Mouse (Mus musculus): ENCODE data around the gene Arpin. TPM values are rescaled to one million over a fixed set of nuclear protein-coding genes. Genes with fewer than 3 reads are reported as not detected.

Arpin gene
- polyA plus RNA-seq, 1 experiment from 2014 or later: 22.6 TPM

DNA sequence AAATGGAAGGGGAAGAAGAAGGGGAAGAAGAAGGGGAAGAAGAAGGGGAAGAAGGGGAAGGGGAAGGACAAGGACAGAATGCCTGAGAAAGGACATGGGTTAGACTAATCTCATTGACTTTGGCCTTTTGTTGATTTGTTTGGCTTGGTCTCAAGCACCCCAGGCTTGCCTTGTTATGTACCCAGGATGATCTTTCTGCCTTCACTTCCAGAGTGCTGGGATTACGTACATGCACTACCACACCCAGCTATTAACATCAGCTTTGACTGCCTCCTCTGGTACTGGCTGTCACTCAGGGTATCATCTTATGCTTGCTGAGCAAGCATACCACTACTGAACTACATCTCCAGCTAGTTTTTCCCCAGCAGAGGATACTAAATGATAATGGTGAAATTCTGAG, 21.0 kb upstream of the Arpin start:
- DNase-seq (ENCODE audit: low spot score) (no peak), ATAC-seq (no peak)
- H3K4me1 ChIP-seq (ENCODE audit: insufficient read depth, low read depth, low read length): no peaks in the 10 kb centered on the region
- no peak overlapping the region for H3K4me2 ChIP-seq (replicated peaks; ENCODE audit: low read depth, low read length)
- H3K9me3 ChIP-seq (ENCODE audit: low read length): no peaks in the 10 kb centered on the region
- no peak overlapping the region for H3K4me3 ChIP-seq (ENCODE audit: low read depth, low read length)
- no peaks in the 10 kb centered on the region for H3K36me3 ChIP-seq (ENCODE audit: insufficient read depth, low read length)
- no peak overlapping the region for H3K9ac ChIP-seq (replicated peaks; ENCODE audit: low read depth)
- no peak for TF ChIP-seq EP300 (IDR thresholded peaks at IDR 0.05)
- TF ChIP-seq CTCF (IDR thresholded peaks at IDR 0.05): no peak
- H3K27ac ChIP-seq (ENCODE audit: low read length): no peak overlapping the region
- 78% methylated on average over 1 of the region's 1 CpGs for WGBS
- no peaks in the 10 kb centered on the region for H3K27me3 ChIP-seq (replicated peaks; ENCODE audit: insufficient read depth, low read length)

DNA sequence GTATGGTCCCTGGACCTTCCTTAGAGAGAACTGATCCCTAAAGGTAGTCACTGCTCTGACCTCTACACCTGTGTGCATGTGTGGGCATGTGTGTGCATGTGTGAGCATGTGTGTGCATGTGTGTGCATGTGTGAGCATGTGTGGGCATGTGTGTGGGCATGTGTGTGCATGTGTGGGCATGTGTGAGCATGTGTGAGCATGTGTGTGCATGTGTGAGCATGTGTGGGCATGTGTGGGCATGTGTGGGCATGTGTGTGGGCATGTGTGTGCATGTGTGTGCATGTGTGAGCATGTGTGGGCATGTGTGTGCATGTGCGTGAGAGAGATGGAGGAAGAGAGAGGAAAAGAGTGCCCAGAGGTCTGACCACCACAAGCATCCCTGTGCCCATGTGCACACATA, 19.7 kb upstream of the Arpin start:
- Histone ChIP-seq H3K36me3 (ENCODE audit: insufficient read depth, low read length) (no peaks in the 10 kb centered on the region), H3K27me3 (replicated peaks; ENCODE audit: insufficient read depth, low read length) (no peaks in the 10 kb centered on the region), H3K4me1 (ENCODE audit: insufficient read depth, low read depth, low read length) (no peaks in the 10 kb centered on the region; the same call in 1 of the 2 replicates), H3K4me2 (replicated peaks; ENCODE audit: low read depth, low read length) (no peak overlapping the region), H3K4me3 (ENCODE audit: low read depth, low read length) (no peak overlapping the region), H3K9me3 (ENCODE audit: low read length) (no peaks in the 10 kb centered on the region), H3K27ac (ENCODE audit: low read length) (no peak overlapping the region), H3K9ac (replicated peaks; ENCODE audit: low read depth) (no peak overlapping the region)
- no peak for ATAC-seq
- no peak for DNase-seq (ENCODE audit: low spot score)
- 100% methylated on average over 1 of the region's 1 CpGs for WGBS
- no peak for TF ChIP-seq EP300 (IDR thresholded peaks at IDR 0.05)
- TF ChIP-seq CTCF (IDR thresholded peaks at IDR 0.05): no peak

- 62% methylated on average over 3 of the region's 3 CpGs for WGBS
- Histone ChIP-seq H3K27ac (ENCODE audit: low read length) (no peak overlapping the region), H3K27me3 (replicated peaks; ENCODE audit: insufficient read depth, low read length) (no peaks in the 10 kb centered on the region), H3K9me3 (ENCODE audit: low read length) (no peaks in the 10 kb centered on the region), H3K36me3 (ENCODE audit: insufficient read depth, low read length) (no peaks in the 10 kb centered on the region), H3K4me1 (ENCODE audit: insufficient read depth, low read depth, low read length) (no peaks in the 10 kb centered on the region; the same call in 1 of the 2 replicates), H3K4me3 (ENCODE audit: low read depth, low read length) (no peak overlapping the region), H3K9ac (replicated peaks; ENCODE audit: low read depth) (no peak overlapping the region), H3K4me2 (replicated peaks; ENCODE audit: low read depth, low read length) (no peak overlapping the region)
- ATAC-seq: no peak
- TF ChIP-seq CTCF (IDR thresholded peaks at IDR 0.05) (no peak), EP300 (IDR thresholded peaks at IDR 0.05) (no peak)
- DNase-seq (ENCODE audit: low spot score): no peak
These were observed 15.9 kb upstream of the Arpin start for GRCm38 (mm10) chr7:79951038-79951437.

GRCm38 (mm10) chr7:79950236-79950635, 15.1 kb upstream of the Arpin start:
- Histone ChIP-seq H3K27me3 (replicated peaks; ENCODE audit: insufficient read depth, low read length) (no peaks in the 10 kb centered on the region), H3K4me1 (ENCODE audit: insufficient read depth, low read depth, low read length) (no peaks in the 10 kb centered on the region; the same call in 1 of the 2 replicates), H3K27ac (ENCODE audit: low read length) (no peak overlapping the region), H3K36me3 (ENCODE audit: insufficient read depth, low read length) (no peaks in the 10 kb centered on the region), H3K4me2 (replicated peaks; ENCODE audit: low read depth, low read length) (no peak overlapping the region), H3K4me3 (ENCODE audit: low read depth, low read length) (no peak overlapping the region), H3K9me3 (ENCODE audit: low read length) (no peaks in the 10 kb centered on the region), H3K9ac (replicated peaks; ENCODE audit: low read depth) (no peak overlapping the region)
- ATAC-seq (peak; percentile 73), DNase-seq (ENCODE audit: low spot score) (peak; percentile 68)
- TF ChIP-seq CTCF (IDR thresholded peaks at IDR 0.05) (no peak), EP300 (IDR thresholded peaks at IDR 0.05) (no peak)
- WGBS: 25% methylated on average over 6 of the region's 6 CpGs

GRCm38 (mm10) chr7:79935511-79936205, 499 bp upstream of the Arpin start:
- Histone ChIP-seq H3K27ac (ENCODE audit: low read length) (peak overlapping the region; percentile 66), H3K4me3 (ENCODE audit: low read depth, low read length) (peak overlapping the region; percentile 54), H3K9ac (replicated peaks; ENCODE audit: low read depth) (peak overlapping the region; percentile 47), H3K4me1 (ENCODE audit: insufficient read depth, low read depth, low read length) (peaks cover 3% of the 10 kb centered on the region; the same call in 1 of the 2 replicates), H3K27me3 (replicated peaks; ENCODE audit: insufficient read depth, low read length) (no peaks in the 10 kb centered on the region), H3K4me2 (replicated peaks; ENCODE audit: low read depth, low read length) (peak overlapping the region; percentile 69), H3K36me3 (ENCODE audit: insufficient read depth, low read length) (no peaks in the 10 kb centered on the region), H3K9me3 (ENCODE audit: low read length) (no peaks in the 10 kb centered on the region)
- WGBS: 12% methylated on average over 19 of the region's 19 CpGs
- TF ChIP-seq EP300 (IDR thresholded peaks at IDR 0.05) (peak; percentile 34; the same call in 1 of the 2 replicates), CTCF (IDR thresholded peaks at IDR 0.05) (no peak)
- DNase-seq (ENCODE audit: low spot score) (peak; percentile 79), ATAC-seq (peak; percentile 84)

- no peaks in the 10 kb centered on the region for H3K36me3 ChIP-seq (ENCODE audit: insufficient read depth, low read length)
- TF ChIP-seq CTCF (IDR thresholded peaks at IDR 0.05): no peak
- no peak for TF ChIP-seq EP300 (IDR thresholded peaks at IDR 0.05)
These were observed 698 bp downstream of the Arpin start for GRCm38 (mm10) chr7:79934461-79934860.

More at GRCm38 (mm10) chr7:79934461-79934860, 698 bp downstream of the Arpin start:
- peak; percentile 37 for DNase-seq (ENCODE audit: low spot score)
- Histone ChIP-seq H3K27me3 (replicated peaks; ENCODE audit: insufficient read depth, low read length) (no peaks in the 10 kb centered on the region), H3K9ac (replicated peaks; ENCODE audit: low read depth) (peak overlapping the region; percentile 47; the same call in 1 of the 2 replicates), H3K4me3 (ENCODE audit: low read depth, low read length) (peak overlapping the region; percentile 54), H3K4me2 (replicated peaks; ENCODE audit: low read depth, low read length) (peak overlapping the region; percentile 69), H3K27ac (ENCODE audit: low read length) (peak overlapping the region; percentile 66), H3K9me3 (ENCODE audit: low read length) (no peaks in the 10 kb centered on the region), H3K4me1 (ENCODE audit: insufficient read depth, low read depth, low read length) (peaks cover 3% of the 10 kb centered on the region; the same call in 1 of the 2 replicates)
- peak; percentile 11; the same call in 1 of the 2 replicates for ATAC-seq
- WGBS: 38% methylated on average over 5 of the region's 5 CpGs
